Mouse (Mus musculus) heart, postnatal 0 days (tissue): ENCODE measurements at regions not wholly inside any gene's neighbourhood (a gene's known extent, or its start where the extent isn't known, plus 50 kb on each side); places are given as distances from the start of the nearest gene placed in this dataset.

Experiments used
- CTCF ChIP-seq: IDR thresholded peaks from 2 replicates; pipeline ENCODE4 v1.5.1; 2016; ENCODE audit warnings: antibody characterized with exemption, control low read depth, low read depth
- EP300 ChIP-seq: IDR thresholded peaks from 2 replicates; pipeline ENCODE4 v1.6.1; 2016; ENCODE audit warnings: antibody characterized with exemption, low read depth

- TF ChIP-seq CTCF (no peak), EP300 (no peak)
Observed at GRCm38 (mm10) chr2:159652243-159652642, 681.7 kb downstream of the Gm826 start.
